9 mouse cellular contexts compared by ENCODE assay signal in genomic region chr2:30418259-30418658, GRCm38 (mm10). TPM values are rescaled to one million over a fixed set of nuclear protein-coding genes. Genes with fewer than 3 reads are reported as not detected.
DNase-seq lines count a peak whose midpoint lies in the region; ATAC-seq lines count a peak whose summit lies in the region.
"Had no signal": no experiment of that assay in that cellular context is flagged by ENCODE, and none has a peak within 500 bp of the region (broad histone marks: within the 10 kb centered on the region; RNA-seq: fewer than 3 reads in every experiment).

No protein-coding gene starts in this region.

- peak overlapping the region; percentile 94 for H3K27ac ChIP-seq in liver, embryonic 11.5 days (ENCODE audit: low read depth, low read length)
- peak overlapping the region; percentile 95 for H3K27ac ChIP-seq in limb, embryonic 12.5 days
- no peak overlapping the region for H3K27ac ChIP-seq in neural tube, embryonic 15.5 days (replicated peaks)

- H3K4me2 ChIP-seq in liver, embryonic 11.5 days = peak overlapping the region; percentile 98
- peak overlapping the region; percentile 75 for H3K4me2 ChIP-seq in limb, embryonic 12.5 days
- H3K4me2 ChIP-seq in neural tube, embryonic 15.5 days = peak overlapping the region; percentile 62

- H3K9ac ChIP-seq in liver, embryonic 11.5 days (ENCODE audit: low read depth, low read length) = peak overlapping the region; percentile 65
- H3K9ac ChIP-seq in limb, embryonic 12.5 days (replicated peaks) = peak overlapping the region; percentile 52
- H3K9ac ChIP-seq in neural tube, embryonic 15.5 days (replicated peaks) = peak overlapping the region; percentile 5; the same call in 1 of the 2 replicates

- peaks cover 68% of the 10 kb centered on the region for H3K4me1 ChIP-seq in erythroblast, embryonic 14.5 days (ENCODE audit: control insufficient read depth)
- peaks cover 36% of the 10 kb centered on the region for H3K4me1 ChIP-seq in liver, embryonic 11.5 days (replicated peaks; ENCODE audit: control insufficient read depth, insufficient read depth, low read length)
- H3K4me1 ChIP-seq in limb, embryonic 12.5 days (replicated peaks) = peaks cover 47% of the 10 kb centered on the region
- peaks cover 54% of the 10 kb centered on the region for H3K4me1 ChIP-seq in neural tube, embryonic 15.5 days

- WGBS in liver, embryonic 11.5 days = 69% methylated on average over 6 of the region's 6 CpGs
- WGBS in limb, embryonic 12.5 days = 57% methylated on average over 6 of the region's 6 CpGs
- WGBS in neural tube, embryonic 15.5 days = 71% methylated on average over 6 of the region's 6 CpGs

- no peaks in the 10 kb centered on the region for H3K9me3 ChIP-seq in erythroblast, embryonic 14.5 days (ENCODE audit: control insufficient read depth, low read length)
- H3K9me3 ChIP-seq in liver, embryonic 11.5 days (ENCODE audit: control insufficient read depth, low read length) = no peaks in the 10 kb centered on the region
- H3K9me3 ChIP-seq in limb, embryonic 12.5 days = no peaks in the 10 kb centered on the region
- H3K9me3 ChIP-seq in neural tube, embryonic 15.5 days (replicated peaks) = no peaks in the 10 kb centered on the region

- no peaks in the 10 kb centered on the region for H3K27me3 ChIP-seq in erythroblast, embryonic 14.5 days (ENCODE audit: control insufficient read depth)
- H3K27me3 ChIP-seq in liver, embryonic 11.5 days (replicated peaks; ENCODE audit: control insufficient read depth, insufficient read depth, low read length) = no peaks in the 10 kb centered on the region
- no peaks in the 10 kb centered on the region; the same call in 1 of the 2 replicates for H3K27me3 ChIP-seq in limb, embryonic 12.5 days
- no peaks in the 10 kb centered on the region for H3K27me3 ChIP-seq in neural tube, embryonic 15.5 days (replicated peaks)

- peak overlapping the region; percentile 98 for H3K4me3 ChIP-seq in erythroblast, embryonic 14.5 days (replicated peaks)
- peak overlapping the region; percentile 96 for H3K4me3 ChIP-seq in liver, embryonic 11.5 days (ENCODE audit: low read depth, low read length)
- H3K4me3 ChIP-seq in limb, embryonic 12.5 days (replicated peaks) = peak overlapping the region; percentile 23
- no peak overlapping the region for H3K4me3 ChIP-seq in neural tube, embryonic 15.5 days (replicated peaks)

- H3K36me3 ChIP-seq in erythroblast, embryonic 14.5 days (ENCODE audit: control insufficient read depth) = peaks cover 67% of the 10 kb centered on the region
- H3K36me3 ChIP-seq in liver, embryonic 11.5 days (ENCODE audit: control insufficient read depth, insufficient read depth, low read length) = 0 out of 2 replicates have a peak, but pooled peaks cover 3% of the 10 kb centered on the region
- H3K36me3 ChIP-seq in limb, embryonic 12.5 days = no peaks in the 10 kb centered on the region
- H3K36me3 ChIP-seq in neural tube, embryonic 15.5 days = peaks cover 2% of the 10 kb centered on the region; the same call in 1 of the 2 replicates

- DNase-seq in liver, embryonic 11.5 days (ENCODE audit: low spot score) = no peak
- DNase-seq in liver = no peak
- no peak for DNase-seq in ovary, postnatal 14 days (ENCODE audit: low spot score)
- DNase-seq in adrenal gland, postnatal 10 days = no peak
- DNase-seq: layer of hippocampus, postnatal 36 days had no signal

- ATAC-seq in erythroblast, adult 5-6 weeks (replicated peaks; ENCODE audit: low FRiP score, poor library complexity, severe bottlenecking) = no peak
- ATAC-seq in liver, embryonic 11.5 days (replicated peaks; ENCODE audit: low FRiP score) = no peak
- no peak for ATAC-seq in limb, embryonic 12.5 days (ENCODE audit: insufficient number of reproducible peaks, insufficient read depth, low FRiP score, low TSS enrichment, low read depth)
- no peak for ATAC-seq in neural tube, embryonic 15.5 days (ENCODE audit: low FRiP score)

RNA-seq across cellular contexts. Expression of gene Ptpa, which starts 2.4 kb away (rescaled TPM):
- polyA plus RNA-seq in erythroblast, embryonic 14.5 days (2012) = 150 and 192 TPM in 2 replicates
- total RNA-seq in erythroblast, adult 5-6 weeks (2015; ENCODE audit: low replicate concordance) = 121 and 149 TPM in 2 replicates
- 118 and 183 TPM in 2 replicates for total RNA-seq in erythroblast, adult 5-6 weeks (2017; ENCODE audit: low replicate concordance)
- polyA plus RNA-seq in liver, embryonic 11.5 days (2014; fragmentation: Nextera tagmentation; extraction: Ambion mirVana) = 124 and 135 TPM in 2 replicates
- polyA plus RNA-seq in limb, embryonic 12.5 days (2016; fragmentation: Nextera tagmentation; extraction: Ambion mirVana) = 154 and 155 TPM in 2 replicates
- polyA plus RNA-seq in neural tube, embryonic 15.5 days (2015; fragmentation: Nextera tagmentation; extraction: Ambion mirVana) = 138 and 145 TPM in 2 replicates
- 100 to 1,000 TPM; 152 to 170 TPM for total RNA-seq in adrenal gland, postnatal 10 days (2021)

RNA-seq across cellular contexts. Expression of gene Crat, which starts 2.6 kb away (rescaled TPM):
- polyA plus RNA-seq in erythroblast, embryonic 14.5 days (2012) = 15.6 and 20.5 TPM in 2 replicates
- total RNA-seq in erythroblast, adult 5-6 weeks (2015; ENCODE audit: low replicate concordance) = 42.0 and 69.4 TPM in 2 replicates
- 51.8 and 55.1 TPM in 2 replicates for total RNA-seq in erythroblast, adult 5-6 weeks (2017; ENCODE audit: low replicate concordance)
- polyA plus RNA-seq in liver, embryonic 11.5 days (2014; fragmentation: Nextera tagmentation; extraction: Ambion mirVana) = 26.1 and 38.3 TPM in 2 replicates
- polyA plus RNA-seq in limb, embryonic 12.5 days (2016; fragmentation: Nextera tagmentation; extraction: Ambion mirVana) = 24.4 and 27.5 TPM in 2 replicates
- polyA plus RNA-seq in neural tube, embryonic 15.5 days (2015; fragmentation: Nextera tagmentation; extraction: Ambion mirVana) = 21.3 and 26.8 TPM in 2 replicates
- total RNA-seq in adrenal gland, postnatal 10 days (2021) = 100 to 1,000 TPM; 317 to 355 TPM

RNA-seq across cellular contexts. Expression of gene Dolpp1, which starts 26.2 kb away (rescaled TPM):
- polyA plus RNA-seq in erythroblast, embryonic 14.5 days (2012) = 2.2 and 2.6 TPM in 2 replicates
- 2.3 and 3.7 TPM in 2 replicates for total RNA-seq in erythroblast, adult 5-6 weeks (2015; ENCODE audit: low replicate concordance)
- total RNA-seq in erythroblast, adult 5-6 weeks (2017; ENCODE audit: low replicate concordance) = 5.4 and 9.1 TPM in 2 replicates
- 37.6 and 39.9 TPM in 2 replicates for polyA plus RNA-seq in liver, embryonic 11.5 days (2014; fragmentation: Nextera tagmentation; extraction: Ambion mirVana)
- polyA plus RNA-seq in limb, embryonic 12.5 days (2016; fragmentation: Nextera tagmentation; extraction: Ambion mirVana) = 33.2 and 39.1 TPM in 2 replicates
- 59.0 and 63.2 TPM in 2 replicates for polyA plus RNA-seq in neural tube, embryonic 15.5 days (2015; fragmentation: Nextera tagmentation; extraction: Ambion mirVana)
- total RNA-seq in adrenal gland, postnatal 10 days (2021) = 10 to 100 TPM; 14.5 to 23.6 TPM

RNA-seq across cellular contexts. Expression of gene Miga2, which starts 54.2 kb away (rescaled TPM):
- polyA plus RNA-seq in erythroblast, embryonic 14.5 days (2012) = 0.95 and 1.2 TPM in 2 replicates
- 0.84 and 1.5 TPM in 2 replicates for total RNA-seq in erythroblast, adult 5-6 weeks (2015; ENCODE audit: low replicate concordance)
- total RNA-seq in erythroblast, adult 5-6 weeks (2017; ENCODE audit: low replicate concordance) = 4.7 and 5.8 TPM in 2 replicates
- 19.7 and 21.2 TPM in 2 replicates for polyA plus RNA-seq in liver, embryonic 11.5 days (2014; fragmentation: Nextera tagmentation; extraction: Ambion mirVana)
- 26.9 and 30.6 TPM in 2 replicates for polyA plus RNA-seq in limb, embryonic 12.5 days (2016; fragmentation: Nextera tagmentation; extraction: Ambion mirVana)
- polyA plus RNA-seq in neural tube, embryonic 15.5 days (2015; fragmentation: Nextera tagmentation; extraction: Ambion mirVana) = 32.7 and 35.8 TPM in 2 replicates
- total RNA-seq in adrenal gland, postnatal 10 days (2021) = 100 to 1,000 TPM in 1 of 2 experiments, 10 to 100 TPM in 1; 97.5 to 111 TPM

RNA-seq across cellular contexts. Expression of gene Ier5l, which starts 55.8 kb away (rescaled TPM):
- 0.02 TPM in 2 replicates for polyA plus RNA-seq in erythroblast, embryonic 14.5 days (2012)
- total RNA-seq in erythroblast, adult 5-6 weeks (2015; ENCODE audit: low replicate concordance) = not detected in 2 replicates
- total RNA-seq in erythroblast, adult 5-6 weeks (2017; ENCODE audit: low replicate concordance) = not detected in 2 replicates
- polyA plus RNA-seq in liver, embryonic 11.5 days (2014; fragmentation: Nextera tagmentation; extraction: Ambion mirVana) = 1.2 TPM in 2 replicates
- polyA plus RNA-seq in limb, embryonic 12.5 days (2016; fragmentation: Nextera tagmentation; extraction: Ambion mirVana) = 3.6 and 4.5 TPM in 2 replicates
- polyA plus RNA-seq in neural tube, embryonic 15.5 days (2015; fragmentation: Nextera tagmentation; extraction: Ambion mirVana) = 1.4 and 1.9 TPM in 2 replicates
- total RNA-seq in adrenal gland, postnatal 10 days (2021) = 1 to 10 TPM; 5.9 to 8.4 TPM

Comparison
In these comparisons a context has a peak if more than half of its experiments do, and no peak if none do; other contexts are left out.
1. H3K9ac ChIP-seq: peak in every context shown above with its lines; median percentile 65 in liver, embryonic 11.5 days; 52 in limb, embryonic 12.5 days; 5 in neural tube, embryonic 15.5 days.